Mouse (Mus musculus): ENCODE data around the gene Esp22. TPM values are rescaled to one million over a fixed set of nuclear protein-coding genes. Genes with fewer than 3 reads are reported as not detected.
"Not testable (repeated sequence)": the region's sequence is repeated elsewhere in the genome, so short reads cannot be mapped to it uniquely, and the experiment has no call there.

Esp22 gene
- polyA plus RNA-seq (2012; rRNA removed), result not detected in 2 replicates

DNA sequence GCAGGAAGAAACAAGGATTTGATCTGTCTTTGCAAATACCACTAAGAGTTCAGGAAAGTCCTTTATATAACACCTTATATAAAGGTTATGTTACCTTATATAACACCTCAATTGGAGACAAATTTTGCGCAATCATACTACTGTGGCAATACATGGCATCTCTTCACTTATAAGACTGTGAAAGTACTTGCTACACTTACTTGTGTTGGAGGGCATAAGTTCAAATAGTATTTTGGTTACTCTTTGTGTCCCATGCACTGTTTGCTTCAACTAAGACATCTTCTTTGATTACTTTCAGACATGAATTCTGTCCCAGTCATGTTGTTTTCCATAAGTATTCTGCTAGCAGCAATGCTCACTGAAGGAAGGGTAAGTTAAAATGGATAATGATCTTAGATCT lies at the start of gene Esp22:
TSS of gene Esp22 (plus strand) at position 301 of the 400 bp plus-strand sequence.
- H3K36me3 ChIP-seq (ENCODE audit: control insufficient read depth, insufficient read depth, low read length), result no peaks in the 10 kb centered on the region
- no peak for DNase-seq
- no peak within 1 kb of the TSS for H3K4me3 ChIP-seq (ENCODE audit: control insufficient read depth, insufficient read depth, low read length)
- no peak for TF ChIP-seq CTCF (IDR thresholded peaks at IDR 0.05; ENCODE audit: borderline replicate concordance, control insufficient read depth, extremely low read depth, insufficient read depth, low read length, poor library complexity)
- TF ChIP-seq POLR2A (IDR thresholded peaks at IDR 0.05; ENCODE audit: control insufficient read depth, extremely low read depth, insufficient read depth, low read length, poor library complexity), result no peak
- H3K4me1 ChIP-seq (replicated peaks; ENCODE audit: control insufficient read depth, insufficient read depth, low read length), result no peaks in the 10 kb centered on the region
- no peak within 1 kb of the TSS for H3K27ac ChIP-seq (ENCODE audit: control insufficient read depth, insufficient read depth, low read length)
- WGBS, result 100% methylated on average over 1 of the region's 1 CpGs
- no peaks in the 10 kb centered on the region for H3K27me3 ChIP-seq (ENCODE audit: control insufficient read depth, insufficient read depth, low read length)

- Histone ChIP-seq H3K36me3 (ENCODE audit: control insufficient read depth, insufficient read depth, low read length) (no peaks in the 10 kb centered on the region), H3K27me3 (ENCODE audit: control insufficient read depth, insufficient read depth, low read length) (no peaks in the 10 kb centered on the region), H3K4me3 (ENCODE audit: control insufficient read depth, insufficient read depth, low read length) (no peak overlapping the region), H3K27ac (ENCODE audit: control insufficient read depth, insufficient read depth, low read length) (no peak overlapping the region), H3K4me1 (replicated peaks; ENCODE audit: control insufficient read depth, insufficient read depth, low read length) (no peaks in the 10 kb centered on the region)
- no peak for DNase-seq
- TF ChIP-seq POLR2A (IDR thresholded peaks at IDR 0.05; ENCODE audit: control insufficient read depth, extremely low read depth, insufficient read depth, low read length, poor library complexity) (no peak), CTCF (IDR thresholded peaks at IDR 0.05; ENCODE audit: borderline replicate concordance, control insufficient read depth, extremely low read depth, insufficient read depth, low read length, poor library complexity) (no peak)
These were observed 31.5 kb upstream of the Esp22 start for GRCm38 (mm10) chr17:39063641-39064040.

GRCm38 (mm10) chr17:39076937-39077336 lies 18.2 kb upstream of the Esp22 start, which contains the start of gene Esp23:
Gene Esp23 (minus strand): TSS chr17:39077037.
- H3K27me3 ChIP-seq (ENCODE audit: control insufficient read depth, insufficient read depth, low read length), result no peaks in the 10 kb centered on the region
- H3K27ac ChIP-seq (ENCODE audit: control insufficient read depth, insufficient read depth, low read length), result no peak within 1 kb of the TSS
- 44% methylated on average over 1 of the region's 1 CpGs for WGBS
- H3K36me3 ChIP-seq (ENCODE audit: control insufficient read depth, insufficient read depth, low read length), result no peaks in the 10 kb centered on the region
- no peaks in the 10 kb centered on the region for H3K4me1 ChIP-seq (replicated peaks; ENCODE audit: control insufficient read depth, insufficient read depth, low read length)
- DNase-seq, result no peak
- TF ChIP-seq CTCF (IDR thresholded peaks at IDR 0.05; ENCODE audit: borderline replicate concordance, control insufficient read depth, extremely low read depth, insufficient read depth, low read length, poor library complexity) (no peak), POLR2A (IDR thresholded peaks at IDR 0.05; ENCODE audit: control insufficient read depth, extremely low read depth, insufficient read depth, low read length, poor library complexity) (no peak)
- H3K4me3 ChIP-seq (ENCODE audit: control insufficient read depth, insufficient read depth, low read length), result no peak within 1 kb of the TSS

DNA sequence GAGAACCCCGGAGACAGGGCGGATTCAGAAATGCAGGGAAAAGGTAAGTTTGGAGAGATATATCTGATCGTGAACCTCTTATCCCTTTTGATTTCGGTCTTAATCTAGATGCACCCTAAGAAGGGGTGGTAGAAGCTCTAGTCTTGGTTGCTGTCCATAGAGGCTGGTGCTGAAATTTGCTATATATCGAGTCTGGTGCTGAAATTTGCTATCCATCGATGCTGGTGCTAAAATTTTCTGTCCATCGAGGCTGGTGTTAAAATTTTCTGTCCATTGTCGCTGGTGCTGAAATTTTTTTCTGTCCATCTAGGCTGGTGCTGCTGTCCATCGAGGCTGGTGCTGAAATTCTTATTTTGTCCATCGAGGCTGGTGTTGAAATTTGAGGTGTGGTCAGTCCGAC lies 12.0 kb downstream of the Esp22 start:
- DNase-seq; H3K27me3 ChIP-seq (ENCODE audit: control insufficient read depth, insufficient read depth, low read length); H3K4me3 ChIP-seq (ENCODE audit: control insufficient read depth, insufficient read depth, low read length); H3K27ac ChIP-seq (ENCODE audit: control insufficient read depth, insufficient read depth, low read length); H3K4me1 ChIP-seq (replicated peaks; ENCODE audit: control insufficient read depth, insufficient read depth, low read length); H3K36me3 ChIP-seq (ENCODE audit: control insufficient read depth, insufficient read depth, low read length): not testable (repeated sequence)
- 81% methylated on average over 11 of the region's 11 CpGs for WGBS

DNA sequence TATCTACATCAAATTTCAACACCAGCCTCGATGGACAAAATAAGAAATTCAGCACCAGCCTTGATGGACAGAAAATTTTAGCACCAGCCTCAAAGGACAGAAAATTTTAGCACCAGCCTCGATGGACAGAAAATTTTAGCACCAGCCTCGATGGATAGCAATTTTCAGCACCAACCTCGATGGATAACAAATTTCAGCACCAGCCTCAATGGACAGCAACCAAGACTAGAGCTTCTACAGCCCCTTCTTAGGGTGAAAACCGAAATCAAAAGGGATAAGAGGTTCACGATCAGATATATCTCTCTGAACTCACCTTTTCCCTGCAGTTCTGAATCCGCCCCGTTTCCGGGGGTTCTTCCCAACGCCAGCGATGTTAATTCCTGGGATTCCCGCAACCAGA lies 34.0 kb downstream of the Esp22 start:
- not testable (repeated sequence) for H3K27ac ChIP-seq (ENCODE audit: control insufficient read depth, insufficient read depth, low read length); H3K4me1 ChIP-seq (replicated peaks; ENCODE audit: control insufficient read depth, insufficient read depth, low read length); H3K36me3 ChIP-seq (ENCODE audit: control insufficient read depth, insufficient read depth, low read length); DNase-seq; H3K27me3 ChIP-seq (ENCODE audit: control insufficient read depth, insufficient read depth, low read length); H3K4me3 ChIP-seq (ENCODE audit: control insufficient read depth, insufficient read depth, low read length)
- 77% methylated on average over 12 of the region's 12 CpGs for WGBS

Other genes starting within 250 kb of the Esp22 start
- not detected in 2 replicates for gene Esp24, start 58.6 kb upstream of the Esp22 start, polyA plus RNA-seq (2012; rRNA removed)
- not detected in 2 replicates for gene Gm21903, start 52.0 kb upstream of the Esp22 start, polyA plus RNA-seq (2012; rRNA removed)
- not detected in 2 replicates for gene Esp23, start 18.3 kb upstream of the Esp22 start, polyA plus RNA-seq (2012; rRNA removed)